Mouse (Mus musculus): Measurements from ENCODE around the gene 4930444G20Rik.
"Not testable (repeated sequence)": the region's sequence is repeated elsewhere in the genome, so short reads cannot be mapped to it uniquely, and the experiment has no call there.

The 4930444G20Rik gene

DNA sequence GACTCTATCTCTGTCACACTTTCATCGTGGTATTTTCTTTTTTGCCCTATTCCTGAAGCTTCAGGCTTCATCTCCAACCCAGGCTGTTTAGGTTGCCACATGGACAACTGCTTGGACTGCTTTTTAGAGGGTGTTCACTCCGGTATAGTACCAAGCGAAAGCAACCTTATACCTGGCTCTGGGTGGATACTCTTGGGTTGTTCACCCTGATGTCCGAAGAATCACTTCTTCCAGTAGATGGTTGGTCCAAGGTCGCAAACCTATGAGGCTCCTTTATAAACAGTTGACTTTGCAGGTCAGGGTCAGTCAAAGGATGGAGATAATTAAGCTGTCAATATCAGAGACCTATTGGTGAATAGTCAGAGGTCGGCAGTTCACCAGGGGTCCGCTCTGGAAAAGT is at the start of gene 4930444G20Rik:
Gene 4930444G20Rik, minus strand, starts transcription at position 101 of the 400 bp plus-strand sequence.
- DNase-seq (ENCODE audit: low spot score), result not testable (repeated sequence)

DNA sequence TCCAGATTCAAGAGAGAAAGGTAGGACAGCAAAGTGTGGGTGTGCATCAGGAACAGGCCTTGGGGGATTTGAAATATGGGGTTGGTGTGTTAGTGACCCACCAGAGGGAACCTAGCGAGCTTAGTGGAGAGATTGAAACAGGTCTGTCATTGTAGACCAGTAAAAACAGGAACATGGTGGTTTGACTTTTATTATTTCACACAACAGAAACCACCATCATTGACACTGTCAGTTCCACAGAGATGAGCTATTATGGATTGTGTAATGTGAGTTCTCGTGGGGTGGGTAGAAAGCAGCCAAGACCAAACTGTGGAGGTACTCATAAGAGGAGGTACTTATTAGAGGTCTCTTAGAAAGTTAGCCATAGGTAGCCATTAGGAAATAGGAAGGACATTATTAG is 6.7 kb upstream of the 4930444G20Rik start:
- DNase-seq (ENCODE audit: low spot score), result no peak

DNA sequence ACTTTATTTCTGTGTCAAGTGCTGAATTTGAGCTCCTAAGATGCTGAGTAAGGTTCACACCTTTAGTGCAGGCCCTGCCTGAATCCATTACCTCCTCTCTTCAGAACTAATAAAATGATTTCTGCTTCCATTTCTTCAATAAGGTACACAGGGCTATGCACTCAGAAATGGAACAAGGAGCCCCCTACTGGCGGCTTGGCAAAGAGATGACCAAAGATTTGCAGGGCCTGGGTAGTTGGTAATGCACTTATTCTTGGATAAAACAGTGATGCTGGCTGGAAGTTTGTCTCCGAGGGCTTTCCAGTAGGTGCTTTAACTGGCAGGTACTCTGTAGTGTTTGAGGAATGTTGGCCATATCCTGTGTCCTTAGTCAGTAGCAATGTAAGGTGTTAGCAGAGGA is 4.9 kb upstream of the 4930444G20Rik start:
- DNase-seq (ENCODE audit: low spot score), result no peak

DNA sequence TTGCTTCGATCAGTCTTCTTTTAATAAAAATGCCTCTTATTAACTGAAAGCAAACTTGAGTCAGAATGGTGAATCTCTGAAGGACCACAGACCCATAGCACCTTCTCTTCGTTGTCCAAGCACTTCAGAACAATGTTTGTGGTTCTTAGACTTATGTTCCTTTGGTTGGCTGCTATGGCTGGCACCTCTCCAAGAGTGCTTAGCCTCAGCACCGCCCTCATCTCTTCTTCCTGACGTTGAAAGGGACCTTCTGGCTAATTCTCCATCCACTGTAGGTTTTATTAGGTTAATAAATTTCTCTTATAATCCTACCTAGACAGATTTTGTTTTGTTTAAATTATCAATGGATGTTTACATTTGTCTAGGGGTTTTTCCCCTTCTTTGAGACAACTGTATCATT is 2.7 kb upstream of the 4930444G20Rik start:
- DNase-seq (ENCODE audit: low spot score), result no peak

DNA sequence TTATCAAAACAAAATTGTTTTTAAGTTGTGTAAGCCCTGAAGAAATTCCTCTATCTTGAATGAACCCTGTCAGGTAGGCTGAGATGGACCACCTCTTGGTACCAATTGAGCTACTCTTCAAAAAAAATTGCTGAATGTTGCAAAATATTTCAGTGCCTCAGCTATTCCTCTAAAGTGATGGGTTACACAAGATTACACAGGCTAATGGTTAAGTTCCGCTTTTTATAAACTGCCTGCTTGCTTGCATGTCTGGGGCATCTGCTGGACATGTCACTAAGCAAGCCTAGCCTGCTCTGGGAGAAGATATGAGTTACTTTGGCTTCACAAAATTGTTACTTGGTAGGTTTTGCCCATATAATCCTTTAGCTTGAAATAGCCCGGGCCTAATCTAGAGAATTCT is 2.3 kb upstream of the 4930444G20Rik start:
- no peak for DNase-seq (ENCODE audit: low spot score)

DNA sequence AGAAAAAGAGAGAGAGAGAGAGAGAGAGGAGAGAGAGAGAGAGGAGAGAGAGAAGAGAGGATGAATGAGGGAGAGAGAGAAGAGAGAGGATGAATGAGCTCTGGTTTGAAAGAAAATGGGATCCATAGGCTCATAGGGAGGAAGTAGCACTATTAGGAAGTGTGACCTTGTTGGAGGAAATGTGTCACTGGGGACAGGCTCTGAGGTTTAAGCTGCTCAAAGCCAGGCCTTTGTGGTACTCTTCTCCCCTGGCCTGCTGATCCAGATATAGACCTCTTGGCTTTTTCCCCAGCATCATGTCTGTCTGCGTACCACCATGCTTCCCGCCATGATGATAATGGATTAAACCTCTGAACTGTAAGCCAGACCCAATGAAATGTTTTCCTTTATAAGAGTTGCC is 8.5 kb downstream of the 4930444G20Rik start:
- DNase-seq (ENCODE audit: low spot score), result no peak

DNA sequence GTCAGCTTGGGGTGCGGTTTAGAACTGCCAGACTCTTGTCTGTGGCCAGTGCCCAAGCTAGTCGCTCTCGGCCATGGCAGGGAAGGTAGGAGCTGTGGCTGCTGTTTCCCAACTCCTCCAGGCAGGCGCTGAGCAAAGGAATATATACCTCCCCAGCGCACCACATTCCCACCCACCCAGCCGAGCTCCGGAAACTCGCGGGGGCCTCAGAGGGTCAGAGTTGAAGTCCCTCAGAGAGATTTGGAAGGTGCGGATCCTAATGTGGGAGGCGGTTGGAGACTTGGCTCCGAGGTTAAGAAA is 8.9 kb downstream of the 4930444G20Rik start:
- no peak for DNase-seq (ENCODE audit: low spot score)

DNA sequence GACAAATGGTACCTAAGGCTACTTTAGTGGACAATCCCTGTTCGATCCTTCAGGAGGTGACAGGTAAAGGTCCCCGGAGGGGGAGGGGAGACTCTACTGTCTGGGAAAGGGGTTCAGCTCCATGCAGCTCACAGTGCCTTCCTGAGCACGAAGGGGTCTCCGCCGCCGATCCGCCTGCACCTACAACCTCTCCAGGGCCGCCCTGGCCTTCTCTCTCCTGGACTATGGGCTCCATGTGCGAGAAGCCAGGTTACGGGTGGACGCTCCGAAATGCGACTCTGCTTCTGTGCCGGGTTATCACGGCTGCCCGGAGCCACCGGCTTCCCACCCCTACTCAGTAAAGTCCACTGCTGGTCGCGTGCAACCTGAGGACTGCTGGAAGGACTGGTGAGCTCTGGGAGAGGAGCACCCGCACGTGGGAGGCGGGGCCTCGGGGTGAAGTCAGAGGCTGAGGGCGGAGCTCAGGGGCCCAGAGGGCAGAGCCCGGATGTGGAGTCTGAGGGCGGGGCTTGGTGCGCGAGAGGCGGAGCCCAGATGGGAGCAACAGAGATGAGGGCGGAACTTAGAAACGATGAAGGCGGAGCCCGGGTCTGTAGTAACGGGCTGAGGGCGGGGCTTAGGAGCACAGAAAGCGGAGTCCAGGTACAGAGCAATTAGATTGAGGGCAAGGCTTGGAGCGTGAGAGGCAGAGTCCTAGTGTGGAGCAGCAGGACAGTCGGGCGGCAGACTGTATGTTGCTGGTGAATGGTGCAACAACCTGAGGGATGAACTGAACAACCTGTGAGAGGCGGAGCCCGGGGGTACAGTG is 9.5 kb downstream of the 4930444G20Rik start:
- peak; percentile 95 for DNase-seq (ENCODE audit: low spot score)

DNA sequence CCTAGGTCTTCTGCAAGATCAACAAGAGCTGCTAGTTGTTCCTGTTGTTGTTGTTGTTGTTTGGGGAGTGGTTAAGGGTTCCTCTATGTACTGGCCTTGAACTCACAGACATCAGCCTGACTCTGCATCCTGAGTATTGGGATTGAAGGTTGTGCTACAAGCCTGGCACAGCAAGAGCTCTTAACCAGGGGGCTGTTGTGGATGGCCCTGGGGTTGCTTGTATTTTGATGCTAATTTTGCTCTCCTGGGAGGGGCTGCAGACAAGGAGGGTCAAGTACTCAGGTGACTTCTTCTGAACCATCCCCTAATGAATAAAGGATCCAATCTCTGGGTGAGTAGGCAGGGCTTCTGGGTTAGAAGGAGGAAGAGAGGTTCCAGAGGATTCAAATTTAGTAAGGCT is 12.6 kb downstream of the 4930444G20Rik start:
- DNase-seq (ENCODE audit: low spot score), result no peak

DNA sequence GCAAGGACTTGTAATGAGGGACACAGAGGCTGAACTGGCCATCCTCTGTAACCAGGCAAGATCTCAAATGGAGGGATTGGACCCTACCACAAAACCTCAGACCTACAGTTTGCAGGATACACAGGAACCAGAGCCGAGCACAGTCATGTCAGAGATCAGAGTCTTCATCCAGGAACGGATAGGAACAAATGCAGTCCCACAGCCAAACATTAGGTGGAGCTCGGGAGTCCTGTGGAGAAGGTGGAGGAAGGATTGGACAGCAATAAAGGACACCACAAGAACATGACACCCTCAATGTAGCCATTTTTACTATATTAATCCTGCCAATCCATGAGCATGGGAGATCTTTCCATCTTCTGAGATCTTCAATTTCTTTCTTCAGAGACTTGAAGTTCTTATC is 31.6 kb downstream of the 4930444G20Rik start:
- not testable (repeated sequence) for DNase-seq (ENCODE audit: low spot score)

DNA sequence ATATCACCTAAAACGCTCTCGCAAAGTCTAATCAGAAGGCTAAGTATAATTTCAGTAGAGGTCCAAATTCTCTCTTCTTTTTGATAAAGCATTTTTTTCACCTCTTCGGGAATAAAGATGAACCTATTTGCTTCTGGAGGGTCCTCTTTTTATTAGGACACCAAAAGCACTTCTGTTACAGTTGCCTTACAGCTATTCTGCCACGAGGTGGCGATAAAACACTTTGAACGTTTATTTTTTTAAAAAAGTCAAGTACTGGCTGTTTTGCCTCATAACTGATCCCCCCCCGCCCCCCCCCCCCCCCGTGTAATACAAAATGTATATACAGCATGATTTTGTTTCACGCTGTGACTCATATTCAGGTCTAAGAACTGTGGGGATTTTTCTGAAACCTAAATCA is 33.6 kb downstream of the 4930444G20Rik start:
- no peak for DNase-seq (ENCODE audit: low spot score)

DNA sequence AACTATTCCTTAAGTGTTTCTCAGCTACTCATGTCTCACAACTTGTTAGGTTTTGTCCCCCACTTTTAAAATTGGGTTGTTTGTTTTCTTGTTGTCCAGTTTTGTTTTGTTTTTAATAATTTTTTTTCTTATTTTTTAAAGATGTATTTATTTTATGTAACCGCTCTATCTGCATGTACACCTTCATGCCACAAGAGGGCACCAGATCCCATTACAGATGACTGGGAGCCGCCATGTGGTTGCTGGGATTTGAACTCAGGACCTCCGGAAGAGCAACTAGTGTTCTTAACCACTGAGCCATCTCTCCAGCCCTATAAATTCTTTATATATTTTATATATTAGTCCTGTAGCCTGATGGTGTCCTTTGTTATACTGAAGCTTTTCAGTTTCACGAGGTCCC is 49.3 kb downstream of the 4930444G20Rik start:
- DNase-seq (ENCODE audit: low spot score), result no peak

DNA sequence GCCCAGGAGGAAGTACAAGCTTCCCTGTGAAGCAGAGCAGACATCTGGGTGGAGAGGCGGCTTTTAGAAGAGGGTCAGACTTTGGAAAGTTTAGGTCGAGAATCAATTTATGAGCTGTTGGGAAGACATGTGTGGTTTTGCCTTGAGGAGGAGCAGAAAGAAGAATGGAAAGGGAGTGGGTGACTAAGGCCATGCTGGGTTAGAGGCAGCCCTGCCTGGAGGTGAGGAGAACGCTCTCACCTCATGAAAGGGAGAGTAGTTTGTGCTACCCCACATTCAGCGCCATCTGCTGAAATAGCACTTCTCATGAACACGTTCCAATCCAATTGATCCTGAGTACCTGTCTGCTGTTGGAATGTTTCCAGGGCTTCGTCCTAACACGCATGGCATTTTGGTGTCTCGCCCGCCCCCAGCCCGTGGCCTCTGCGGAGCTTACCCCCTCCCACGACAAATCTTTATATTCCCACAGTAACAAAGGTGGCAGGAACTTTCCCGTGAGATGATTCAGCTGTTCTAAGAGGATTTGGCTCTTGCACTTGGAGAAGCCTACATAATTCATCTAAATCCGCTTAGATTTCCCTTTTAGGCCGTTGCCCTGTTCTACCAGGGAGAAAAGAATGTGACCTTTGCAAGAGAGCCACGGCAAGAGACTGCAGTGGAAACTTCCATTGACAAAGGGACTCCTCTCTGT is 50.3 kb downstream of the 4930444G20Rik start:
- DNase-seq (ENCODE audit: low spot score), result no peak

All from testis, postnatal 14 days (tissue).